Mouse (Mus musculus) stomach, embryonic 14.5 days (tissue): ENCODE results near the gene Usp29. TPM values are rescaled to one million over a fixed set of nuclear protein-coding genes. Genes with fewer than 3 reads are reported as not detected.

Source experiments
- ATAC-seq: fragments of 200-750 bp; cut with Nextera tagmentation; 2 replicates; pipeline ENCODE4 v1.8.0; 2017; ENCODE audit warnings: low read depth, moderate TSS enrichment; ENCODE audit not compliant: insufficient number of reproducible peaks, insufficient read depth, low FRiP score
- H3K27ac ChIP-seq: fragments of 300-500 bp; sonication (generic); 2 replicates; pipeline ENCODE4 v1.5.1; 2014; ENCODE audit warnings: mild to moderate bottlenecking, low read length, moderate library complexity, mixed read lengths
- H3K27me3 ChIP-seq: fragments of 300-500 bp; sonication (generic); 2 replicates; pipeline ENCODE4 v1.6.1; 2014; ENCODE audit warnings: low read length, control low read depth, mixed read lengths; ENCODE audit not compliant: control insufficient read depth, insufficient read depth
- H3K36me3 ChIP-seq: fragments of 300-500 bp; sonication (generic); 2 replicates; pipeline ENCODE4 v1.6.1; 2014; ENCODE audit warnings: mild to moderate bottlenecking, control low read depth, low read length, moderate library complexity, mixed read lengths; ENCODE audit not compliant: control insufficient read depth, insufficient read depth
- H3K4me1 ChIP-seq: fragments of 300-500 bp; sonication (generic); 2 replicates; pipeline ENCODE4 v1.6.1; 2014; ENCODE audit warnings: low read length, control low read depth, mixed read lengths; ENCODE audit not compliant: control insufficient read depth, insufficient read depth
- H3K4me2 ChIP-seq: fragments of 300-500 bp; sonication (generic); replicated peaks from 2 replicates; pipeline ENCODE4 v1.6.1; 2014; ENCODE audit warnings: low read depth, low read length, control low read depth
- H3K4me3 ChIP-seq: fragments of 300-500 bp; sonication (generic); 2 replicates; pipeline ENCODE4 v1.5.1; 2014; ENCODE audit warnings: low read depth, low read length, control low read depth
- H3K9ac ChIP-seq: fragments of 300-500 bp; sonication (generic); replicated peaks from 2 replicates; pipeline ENCODE4 v1.6.1; 2014; ENCODE audit warnings: low read depth, mild to moderate bottlenecking, control low read depth, low read length, moderate library complexity, mixed read lengths
- H3K9me3 ChIP-seq: fragments of 300-500 bp; sonication (generic); 2 replicates; pipeline ENCODE4 v1.6.1; 2016; ENCODE audit warnings: low read depth, low read length, control low read depth; ENCODE audit not compliant: control insufficient read depth
- WGBS: fragments of 180-500 bp; shearing (Covaris S2); extraction: QIAGEN DNeasy Blood & Tissue Kit; methylation state at CpG from one replicate; pipeline ENCODE4 v1.1.7; 2014; 5-methylcytosine and 5-hydroxymethylcytosine counted together
- polyA plus RNA-seq: library from polyadenylated mRNA; unstranded; fragments of >200 nt; fragmentation: Nextera tagmentation; extraction: Ambion mirVana; gene quantifications from 2 replicates; pipeline ENCODE4 v1.2.1, GENCODE M21; 2014

Usp29 gene
- polyA plus RNA-seq, 1 experiment from 2014 or later: 9.1 TPM

DNA sequence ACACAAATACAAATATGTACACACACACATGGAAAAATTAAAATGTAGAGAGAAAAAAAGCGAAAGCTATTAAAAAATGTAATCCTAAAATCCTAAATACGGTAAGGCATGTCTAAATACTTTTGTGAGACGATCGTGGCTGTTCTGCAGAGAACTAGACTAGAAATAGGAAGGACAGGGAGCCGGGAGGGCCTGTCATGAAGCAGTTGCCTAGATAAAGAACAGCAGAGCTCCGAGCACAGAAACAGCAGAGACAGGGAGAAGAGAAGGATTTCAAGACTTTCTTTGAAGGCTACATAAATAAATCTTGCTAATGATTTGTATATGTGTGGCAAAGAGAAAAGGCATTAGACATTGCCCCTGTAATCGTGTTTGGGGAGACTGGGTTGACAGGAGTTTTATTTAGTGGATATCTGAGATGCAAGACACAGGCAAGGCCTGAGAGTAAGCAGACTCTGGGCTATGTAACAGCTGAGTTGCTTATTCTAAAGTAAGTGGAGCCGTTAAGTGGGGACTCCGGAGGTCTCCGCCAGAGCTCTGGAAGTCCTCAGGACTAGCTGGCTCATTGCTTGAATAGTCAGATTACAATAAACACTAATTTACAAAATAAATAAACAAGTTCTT is 14.0 kb downstream of the Usp29 start:
- WGBS: 29% methylated on average over 10 of the region's 10 CpGs
- peak; percentile 81; the same call in 1 of the 2 replicates for ATAC-seq
- H3K27ac ChIP-seq: peak overlapping the region; percentile 77

DNA sequence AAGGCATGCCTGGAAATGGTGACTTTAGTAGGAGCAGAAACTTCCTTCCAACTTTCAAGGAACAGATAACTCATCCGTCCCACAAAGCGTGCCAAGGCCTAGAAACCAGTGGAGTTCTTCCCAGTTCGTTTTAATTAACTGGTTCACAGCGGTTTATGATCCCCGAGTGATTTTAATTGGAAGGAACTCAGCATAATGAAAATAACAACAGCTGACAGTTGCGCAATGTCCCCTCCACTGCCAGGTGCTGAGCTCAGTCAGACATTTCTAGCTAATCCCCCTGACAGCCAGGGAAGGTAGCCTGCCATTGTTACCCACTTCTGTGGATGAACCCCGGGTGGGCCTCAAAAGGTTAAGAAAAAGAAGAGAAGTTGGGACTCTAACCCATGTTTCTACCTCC is 18.8 kb downstream of the Usp29 start:
- ATAC-seq: no peak
- Histone ChIP-seq H3K4me1 (peaks cover 5% of the 10 kb centered on the region), H3K27me3 (no peaks in the 10 kb centered on the region), H3K27ac (no peak overlapping the region), H3K4me2 (no peak overlapping the region), H3K9ac (no peak overlapping the region), H3K4me3 (no peak overlapping the region), H3K36me3 (no peaks in the 10 kb centered on the region), H3K9me3 (no peaks in the 10 kb centered on the region)
- 84% methylated on average over 7 of the region's 7 CpGs for WGBS

More for the DNA sequence above, 14.0 kb downstream of the Usp29 start:
- H3K36me3 ChIP-seq: no peaks in the 10 kb centered on the region
- H3K9me3 ChIP-seq: no peaks in the 10 kb centered on the region
- no peak overlapping the region for H3K9ac ChIP-seq
- H3K4me2 ChIP-seq: no peak overlapping the region
- H3K4me3 ChIP-seq: no peak overlapping the region
- H3K4me1 ChIP-seq: peaks cover 14% of the 10 kb centered on the region
- H3K27me3 ChIP-seq: no peaks in the 10 kb centered on the region

- no peaks in the 10 kb centered on the region for H3K27me3 ChIP-seq
- no peaks in the 10 kb centered on the region for H3K36me3 ChIP-seq
- 8% methylated on average over 4 of the region's 4 CpGs for WGBS
- ATAC-seq: peak; percentile 74; the same call in 1 of the 2 replicates
- H3K27ac ChIP-seq: peak overlapping the region; percentile 4; the same call in 1 of the 2 replicates
- no peak overlapping the region for H3K9ac ChIP-seq
- no peaks in the 10 kb centered on the region for H3K9me3 ChIP-seq
- no peak overlapping the region for H3K4me3 ChIP-seq
- no peak overlapping the region for H3K4me2 ChIP-seq
- no peaks in the 10 kb centered on the region for H3K4me1 ChIP-seq
Measured at GRCm38 (mm10) chr7:6753440-6753839, 23.1 kb downstream of the Usp29 start.

- ATAC-seq: no peak
- H3K4me3 ChIP-seq: no peak overlapping the region
- WGBS: 65% methylated on average over 4 of the region's 4 CpGs
Measured at GRCm38 (mm10) chr7:6756777-6757291, 26.5 kb downstream of the Usp29 start.

GRCm38 (mm10) chr7:6759698-6760097 is 29.3 kb downstream of the Usp29 start:
- Histone ChIP-seq H3K27ac (no peak overlapping the region), H3K4me2 (no peak overlapping the region), H3K4me3 (no peak overlapping the region), H3K9me3 (no peaks in the 10 kb centered on the region), H3K9ac (no peak overlapping the region), H3K36me3 (no peaks in the 10 kb centered on the region), H3K27me3 (no peaks in the 10 kb centered on the region), H3K4me1 (no peaks in the 10 kb centered on the region)
- WGBS: 77% methylated on average over 12 of the region's 12 CpGs
- ATAC-seq: no peak

More at GRCm38 (mm10) chr7:6756777-6757291, 26.5 kb downstream of the Usp29 start:
- Histone ChIP-seq H3K36me3 (no peaks in the 10 kb centered on the region), H3K9ac (no peak overlapping the region), H3K9me3 (no peaks in the 10 kb centered on the region), H3K4me2 (no peak overlapping the region), H3K27me3 (no peaks in the 10 kb centered on the region), H3K27ac (no peak overlapping the region), H3K4me1 (no peaks in the 10 kb centered on the region)

DNA sequence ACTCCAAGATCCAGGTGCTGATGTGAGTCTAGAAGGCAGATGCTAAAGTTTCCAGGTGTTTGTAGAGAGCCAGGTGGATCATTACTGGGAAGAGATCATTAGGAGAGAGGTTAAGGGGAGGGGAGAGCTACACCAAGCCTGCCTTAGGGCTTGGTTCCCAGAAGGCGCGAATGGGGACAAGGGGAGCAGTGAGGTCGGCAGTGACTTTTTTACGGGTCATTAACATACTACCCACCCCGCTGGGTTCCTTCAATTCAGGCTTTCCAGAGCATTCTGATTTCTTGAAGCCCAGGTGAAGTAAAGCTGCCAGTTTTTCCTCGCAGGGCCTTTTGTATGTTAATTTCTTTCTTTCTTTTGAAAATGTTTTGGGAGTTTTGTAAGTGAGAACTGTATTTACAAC is 29.8 kb downstream of the Usp29 start:
- no peaks in the 10 kb centered on the region for H3K27me3 ChIP-seq
- 63% methylated on average over 6 of the region's 6 CpGs for WGBS
- no peaks in the 10 kb centered on the region for H3K9me3 ChIP-seq
- no peak overlapping the region for H3K4me3 ChIP-seq
- no peak overlapping the region for H3K27ac ChIP-seq
- H3K4me2 ChIP-seq: no peak overlapping the region
- no peaks in the 10 kb centered on the region for H3K36me3 ChIP-seq
- no peaks in the 10 kb centered on the region for H3K4me1 ChIP-seq
- no peak for ATAC-seq
- H3K9ac ChIP-seq: no peak overlapping the region

DNA sequence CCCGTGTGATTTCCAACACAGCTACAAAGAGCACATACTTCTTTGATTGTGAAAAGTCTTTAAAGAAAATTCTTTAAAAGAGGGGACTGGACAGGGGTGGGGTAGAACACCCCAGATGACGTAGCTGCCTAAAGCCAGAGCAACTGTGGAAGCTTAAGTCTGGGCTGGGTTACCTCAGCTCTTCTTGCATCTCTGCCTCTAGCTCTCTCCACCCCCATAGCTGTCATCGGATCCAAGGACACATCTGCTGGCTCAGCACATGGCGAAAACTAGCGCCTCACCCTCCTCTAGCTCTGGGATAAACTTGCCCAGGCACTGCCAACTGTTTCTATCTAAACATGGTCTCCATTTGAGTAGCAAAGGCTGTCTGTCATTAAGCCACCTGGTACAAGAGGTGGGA is 34.9 kb downstream of the Usp29 start:
- Histone ChIP-seq H3K4me3 (no peak overlapping the region), H3K9ac (no peak overlapping the region), H3K4me2 (no peak overlapping the region), H3K27ac (no peak overlapping the region), H3K4me1 (peaks cover 8% of the 10 kb centered on the region; the same call in 1 of the 2 replicates), H3K9me3 (no peaks in the 10 kb centered on the region), H3K36me3 (no peaks in the 10 kb centered on the region; the same call in 1 of the 2 replicates), H3K27me3 (no peaks in the 10 kb centered on the region)
- 0 out of 2 replicates have a peak, but pooled peaks have one; percentile 54 for ATAC-seq
- 34% methylated on average over 5 of the region's 5 CpGs for WGBS

DNA sequence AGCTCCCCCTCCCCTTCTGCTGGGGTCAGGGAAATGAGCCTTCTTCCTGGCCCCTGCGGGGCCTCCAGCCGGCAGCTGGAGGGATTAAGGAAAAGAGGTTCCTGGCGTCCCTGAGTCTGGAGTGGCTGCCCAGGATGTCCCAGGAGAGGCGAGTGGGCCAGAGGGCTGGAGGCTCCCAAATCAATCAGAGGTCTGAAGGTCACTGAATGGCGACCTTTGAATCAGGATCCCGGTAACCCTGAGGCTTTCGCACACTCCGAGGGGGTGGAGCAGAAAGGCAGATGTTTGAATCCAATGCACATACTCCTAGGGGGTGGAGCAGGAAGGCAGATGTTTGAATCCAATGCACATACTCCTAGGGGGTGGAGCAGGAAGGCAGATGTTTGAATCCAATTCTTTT is 39.9 kb downstream of the Usp29 start:
- Histone ChIP-seq H3K36me3 (no peaks in the 10 kb centered on the region; the same call in 1 of the 2 replicates), H3K9ac (no peak overlapping the region), H3K4me3 (no peak overlapping the region), H3K4me2 (no peak overlapping the region), H3K27me3 (no peaks in the 10 kb centered on the region), H3K9me3 (no peaks in the 10 kb centered on the region), H3K27ac (peak overlapping the region; percentile 86), H3K4me1 (peaks cover 20% of the 10 kb centered on the region; the same call in 1 of the 2 replicates)
- 2% methylated on average over 8 of the region's 8 CpGs for WGBS
- ATAC-seq: peak; percentile 71; the same call in 1 of the 2 replicates
